Mouse (Mus musculus): Measurements from ENCODE around the gene Prdx1. TPM values are rescaled to one million over a fixed set of nuclear protein-coding genes. Genes with fewer than 3 reads are reported as not detected.

Gene Prdx1
- total RNA-seq, 2 experiments from 2014 or later: 304 to 400 TPM

- ATAC-seq (replicated peaks; ENCODE audit: poor library complexity): no peak
Measured at GRCm38 (mm10) chr4:116722230-116722629, 36.9 kb downstream of the Prdx1 start.

GRCm38 (mm10) chr4:116725444-116725843 lies 40.1 kb downstream of the Prdx1 start:
- ATAC-seq (replicated peaks; ENCODE audit: poor library complexity): no peak

DNA sequence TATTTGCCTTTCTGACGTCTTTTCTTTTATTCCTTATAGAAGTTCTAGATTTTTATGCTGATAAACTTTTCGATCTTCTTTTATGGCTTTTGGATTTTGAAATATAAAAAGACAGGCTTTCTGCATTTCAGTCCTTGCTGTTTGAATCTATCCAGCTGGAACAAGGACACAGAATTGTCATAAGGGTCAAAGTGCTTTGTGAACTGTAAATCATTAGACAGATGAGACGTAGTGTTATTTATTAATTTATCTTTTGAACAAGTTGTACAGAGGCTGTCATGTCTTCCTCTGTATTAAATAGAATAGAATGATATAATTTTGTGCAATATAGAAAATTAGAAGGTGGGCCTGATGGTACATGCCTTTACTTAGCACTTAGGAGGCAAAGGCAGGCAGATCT lies 42.1 kb downstream of the Prdx1 start:
- ATAC-seq (replicated peaks; ENCODE audit: poor library complexity): no peak

- no peak for ATAC-seq (replicated peaks; ENCODE audit: poor library complexity)
Measured at GRCm38 (mm10) chr4:116729532-116729931, 44.2 kb downstream of the Prdx1 start.

- ATAC-seq (replicated peaks; ENCODE audit: poor library complexity): no peak
Measured at GRCm38 (mm10) chr4:116731077-116731476, 45.7 kb downstream of the Prdx1 start.

DNA sequence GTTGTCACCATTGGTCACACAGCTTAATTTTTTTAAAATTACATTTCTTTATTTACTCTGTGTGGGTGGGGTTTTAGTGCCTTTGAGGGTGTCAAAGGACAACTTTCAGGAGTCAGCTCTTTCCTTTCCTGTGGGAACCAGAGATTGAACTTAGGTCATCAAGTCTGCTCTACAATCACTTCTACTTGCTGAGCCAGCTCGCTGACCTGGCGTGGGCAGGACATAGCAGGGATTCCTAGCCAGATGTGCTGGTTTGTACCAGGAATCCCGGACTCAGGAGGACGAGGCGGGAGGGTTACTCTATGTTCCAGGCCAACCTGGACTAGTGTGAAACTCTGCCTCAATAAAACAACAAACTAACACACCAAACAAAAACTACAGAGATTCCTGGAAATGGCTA lies 47.0 kb downstream of the Prdx1 start:
- ATAC-seq (replicated peaks; ENCODE audit: poor library complexity): no peak

- ATAC-seq (replicated peaks; ENCODE audit: poor library complexity): no peak
Measured at GRCm38 (mm10) chr4:116734996-116735395, 49.7 kb downstream of the Prdx1 start.

DNA sequence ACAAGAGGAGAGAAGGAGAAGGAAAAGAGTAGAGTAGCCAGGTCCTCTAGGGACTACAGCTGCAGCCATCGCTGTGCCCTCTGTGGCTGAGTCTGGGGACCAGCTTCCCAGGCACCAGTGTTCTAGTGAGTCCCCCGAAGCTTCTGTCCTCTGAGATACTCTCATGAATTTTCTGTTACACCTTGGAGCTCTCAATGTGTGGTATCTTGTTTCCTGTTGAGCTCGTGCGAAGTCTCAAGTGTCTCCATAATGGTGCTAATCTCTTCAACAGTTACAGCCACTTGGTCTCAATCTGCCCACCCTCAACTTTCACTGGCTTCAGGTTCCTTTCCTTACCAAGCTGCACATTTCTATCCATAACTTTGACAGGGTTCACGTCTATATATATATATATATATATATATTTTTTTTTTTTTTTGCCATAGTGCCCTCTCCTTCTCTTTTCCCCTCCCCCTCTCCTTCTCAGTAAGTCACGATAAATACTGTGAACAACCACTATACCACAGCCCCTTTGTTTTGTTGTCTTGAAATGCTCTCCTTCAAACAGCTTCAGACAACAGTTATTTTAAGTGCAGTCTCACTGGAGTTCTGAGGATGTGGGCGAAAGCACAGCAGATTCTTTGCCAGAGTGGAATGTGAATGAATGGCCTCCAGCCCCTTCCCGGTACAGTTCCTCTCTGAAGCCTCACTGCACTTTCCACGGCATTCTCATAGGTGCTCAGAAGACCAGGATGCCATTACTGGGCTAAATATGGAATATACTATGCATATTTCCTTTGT lies 53.8 kb downstream of the Prdx1 start:
- peak; percentile 60 for ATAC-seq (replicated peaks; ENCODE audit: poor library complexity)

DNA sequence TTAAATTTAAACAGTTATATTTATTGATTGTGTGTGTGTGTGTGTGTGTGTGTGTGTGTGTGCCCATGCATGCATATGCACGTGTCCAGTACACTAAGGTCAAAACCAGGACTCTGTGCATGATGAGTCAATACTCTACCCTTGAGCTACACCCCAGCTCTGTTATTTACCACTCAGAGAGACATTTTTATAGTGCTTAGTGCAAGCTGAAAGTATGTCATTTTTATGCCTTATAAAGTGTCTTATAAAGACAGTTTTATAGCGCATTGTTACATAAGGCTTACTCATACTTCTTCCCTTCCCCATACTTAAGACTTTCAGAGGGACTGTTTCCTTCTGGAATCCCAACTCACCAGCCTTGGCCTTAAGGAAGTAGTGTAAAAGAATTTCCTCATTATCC lies 64.4 kb downstream of the Prdx1 start:
- ATAC-seq (replicated peaks; ENCODE audit: poor library complexity): no peak

Other genes with a start within 250 kb of the Prdx1 start
- 15.2 and 19.6 TPM in 2 replicates for gene Mast2, start 221.4 kb upstream of the Prdx1 start, total RNA-seq (2015)
- gene Mast2, start 221.4 kb upstream of the Prdx1 start, total RNA-seq (2017): 6.4 and 13.6 TPM in 2 replicates
- 8.7 and 8.8 TPM in 2 replicates for gene Ipp, start 178.0 kb upstream of the Prdx1 start, total RNA-seq (2015)
- 8.5 and 16.3 TPM in 2 replicates for gene Ipp, start 178.0 kb upstream of the Prdx1 start, total RNA-seq (2017)
- gene Tmem69, start 129.6 kb upstream of the Prdx1 start, total RNA-seq (2015): 38.6 and 41.1 TPM in 2 replicates
- 11.0 and 11.8 TPM in 2 replicates for gene Tmem69, start 129.6 kb upstream of the Prdx1 start, total RNA-seq (2017)
- gene Gpbp1l1, start 127.9 kb upstream of the Prdx1 start, total RNA-seq (2015): 80.6 and 90.1 TPM in 2 replicates
- 143 and 169 TPM in 2 replicates for gene Gpbp1l1, start 127.9 kb upstream of the Prdx1 start, total RNA-seq (2017)
- gene Ccdc17, start 88.9 kb upstream of the Prdx1 start, total RNA-seq (2015): 2.9 and 5.0 TPM in 2 replicates
- 0.91 and 1.4 TPM in 2 replicates for gene Ccdc17, start 88.9 kb upstream of the Prdx1 start, total RNA-seq (2017)
- 179 and 194 TPM in 2 replicates for gene Nasp, start 57.6 kb upstream of the Prdx1 start, total RNA-seq (2015)
- gene Nasp, start 57.6 kb upstream of the Prdx1 start, total RNA-seq (2017): 414 and 474 TPM in 2 replicates
- gene Akr1a1, start 33.9 kb upstream of the Prdx1 start, total RNA-seq (2015): 370 and 377 TPM in 2 replicates
- 591 and 829 TPM in 2 replicates for gene Akr1a1, start 33.9 kb upstream of the Prdx1 start, total RNA-seq (2017)
- gene Mmachc, start 22.9 kb downstream of the Prdx1 start, total RNA-seq (2015): 36.9 and 44.9 TPM in 2 replicates
- gene Mmachc, start 22.9 kb downstream of the Prdx1 start, total RNA-seq (2017): 19.8 and 23.0 TPM in 2 replicates
- gene Ccdc163, start 23.0 kb downstream of the Prdx1 start, total RNA-seq (2015): 35.5 and 56.1 TPM in 2 replicates
- gene Ccdc163, start 23.0 kb downstream of the Prdx1 start, total RNA-seq (2017): 12.0 and 17.6 TPM in 2 replicates
- 9.2 and 12.6 TPM in 2 replicates for gene Tesk2, start 35.4 kb downstream of the Prdx1 start, total RNA-seq (2015)
- gene Tesk2, start 35.4 kb downstream of the Prdx1 start, total RNA-seq (2017): 6.7 and 7.1 TPM in 2 replicates
- gene Toe1, start 122.1 kb downstream of the Prdx1 start, total RNA-seq (2015): 17.4 and 18.2 TPM in 2 replicates
- gene Toe1, start 122.1 kb downstream of the Prdx1 start, total RNA-seq (2017): 33.9 and 42.0 TPM in 2 replicates
- gene Mutyh, start 122.2 kb downstream of the Prdx1 start, total RNA-seq (2015): 10.7 and 13.3 TPM in 2 replicates
- gene Mutyh, start 122.2 kb downstream of the Prdx1 start, total RNA-seq (2017): 5.2 and 8.4 TPM in 2 replicates
- 0.10 TPM in 1 of 2 replicates, not detected in the other for gene Hpdl, start 136.2 kb downstream of the Prdx1 start, total RNA-seq (2015)
- gene Hpdl, start 136.2 kb downstream of the Prdx1 start, total RNA-seq (2017): 0.27 TPM in 1 of 2 replicates, not detected in the other
- gene Zswim5, start 191.8 kb downstream of the Prdx1 start, total RNA-seq (2015): 0.10 and 0.15 TPM in 2 replicates
- 0.03 and 0.12 TPM in 2 replicates for gene Zswim5, start 191.8 kb downstream of the Prdx1 start, total RNA-seq (2017)